ENCODE assay signal across 8 mouse cellular contexts in the genomic region with DNA sequence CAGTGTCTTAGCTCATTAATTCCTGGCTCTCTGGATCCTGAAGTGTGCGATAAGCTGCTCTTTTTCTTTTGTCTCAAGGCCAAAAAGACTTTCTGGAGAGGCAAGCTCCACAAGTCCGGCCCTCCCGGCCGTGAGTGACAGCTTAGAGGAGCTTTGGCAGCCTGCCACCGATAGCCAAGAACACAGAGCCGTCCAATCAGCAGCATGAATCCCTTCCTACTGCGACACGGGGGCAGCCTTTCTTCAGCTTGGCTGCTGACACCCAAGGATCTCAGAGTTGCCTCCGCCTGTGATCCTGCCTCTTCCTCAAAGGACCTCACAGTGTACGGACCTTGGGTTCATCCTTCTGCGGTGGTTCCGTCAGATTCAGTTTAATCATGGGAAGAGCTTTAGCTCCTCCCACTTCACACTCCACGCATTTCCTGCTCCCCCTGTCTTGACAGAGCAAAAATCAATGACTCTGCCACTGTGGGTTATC. TPM values are rescaled to one million over a fixed set of nuclear protein-coding genes. Genes with fewer than 3 reads are reported as not detected.
A peak's percentile ranks its signal among the peaks of the same experiment; 100 is the strongest.
DNase-seq lines count a peak whose midpoint lies in the region; ATAC-seq and TF ChIP-seq lines count a peak whose summit lies in the region.

No protein-coding gene starts in this region.

- no peak for TF ChIP-seq CTCF in Patski (IDR thresholded peaks at IDR 0.05)

- WGBS in hindbrain, embryonic 14.5 days, result 0% methylated on average over 13 of the region's 13 CpGs

- H3K4me3 ChIP-seq in hindbrain, embryonic 14.5 days (replicated peaks; ENCODE audit: low read length), result peak overlapping the region; percentile 24

- H3K9ac ChIP-seq in hindbrain, embryonic 14.5 days, result peak overlapping the region; percentile 55

- POLR2A ChIA-PET in Patski (lab: Charles Lee), result interaction anchor here (0.6 to 1.4 kb wide), 3 partner anchors 19 to 56 kb away, joined by 4 to 8 read pairs (median 4); no protein-coding TSS in a partner anchor

- no peaks in the 10 kb centered on the region for H3K36me3 ChIP-seq in hindbrain, embryonic 14.5 days (replicated peaks; ENCODE audit: control insufficient read depth, insufficient read depth)

- H3K27me3 ChIP-seq in Patski, result no peaks in the 10 kb centered on the region
- no peaks in the 10 kb centered on the region for H3K27me3 ChIP-seq in hindbrain, embryonic 14.5 days (ENCODE audit: control insufficient read depth, insufficient read depth, low read length)

- H3K4me1 ChIP-seq in hindbrain, embryonic 14.5 days (replicated peaks; ENCODE audit: control insufficient read depth, insufficient read depth, low read length), result peaks cover 47% of the 10 kb centered on the region

- H3K9me3 ChIP-seq in hindbrain, embryonic 14.5 days (ENCODE audit: control insufficient read depth, low read length), result no peaks in the 10 kb centered on the region

- peak overlapping the region; percentile 86 for H3K27ac ChIP-seq in hindbrain, embryonic 14.5 days

- in situ Hi-C loops in Patski (cut with MboI; ENCODE audit: low pct_unique_long_range_greater_than_20kb), result no loop called here

- CTCF ChIA-PET in Patski (lab: Charles Lee), result interaction anchor here (0.8 to 3.2 kb wide), 7 partner anchors 9 to 172 kb away, joined by 3 to 9 read pairs (median 3); no protein-coding TSS in a partner anchor

- no peak for DNase-seq in Patski (ENCODE audit: low read depth, low spot score)
- DNase-seq in cerebellum, postnatal 14 days, result peak; percentile 94 to 95
- peak; percentile 85 to 86 for DNase-seq in frontal cortex, postnatal 25 days (ENCODE audit: low spot score in 2 of 2)
- DNase-seq in hindbrain, embryonic 14.5 days (ENCODE audit: low spot score), result peak; percentile 96
- peak; percentile 77 to 83 for DNase-seq in layer of hippocampus, postnatal 36 days
- peak; percentile 97 for DNase-seq in lung, postnatal 25 days (ENCODE audit: low spot score)
- DNase-seq in retina, adult 2 months (ENCODE audit: low read depth, low spot score), result peak; percentile 78
- peak; percentile 82 for DNase-seq in thymus, postnatal 25 days

- H3K4me2 ChIP-seq in hindbrain, embryonic 14.5 days (replicated peaks), result peak overlapping the region; percentile 60

- ATAC-seq in Patski, result peak; percentile 44
- peak; percentile 83 for ATAC-seq in hindbrain, embryonic 14.5 days (ENCODE audit: low FRiP score)

RNA-seq across cellular contexts. Expression of a gene that starts 57.9 kb away (rescaled TPM):
- polyA plus RNA-seq in Patski (2021), result 7.7 TPM
- polyA plus RNA-seq in hindbrain, embryonic 14.5 days (2014; fragmentation: Nextera tagmentation; extraction: Ambion mirVana), result 6.6 and 8.0 TPM in 2 replicates
- 1 to 10 TPM; 8.3 to 9.8 TPM for total RNA-seq in layer of hippocampus, postnatal 36 days (2021)
